Mouse (Mus musculus) large intestine, adult 2 months (tissue): Measurements from ENCODE around the gene Wipf3. TPM values are rescaled to one million over a fixed set of nuclear protein-coding genes. Genes with fewer than 3 reads are reported as not detected.

Experiments used
- DNase-seq: peaks from one replicate; pipeline ENCODE4 v3.0.0-alpha.2; 2012; ENCODE audit warnings: low read depth, low spot score
- WGBS: fragments of 180-500 bp; shearing (Covaris S2); methylation state at CpG from one replicate; pipeline ENCODE4 v1.1.7; 2018; 5-methylcytosine and 5-hydroxymethylcytosine counted together
- polyA plus RNA-seq: library from polyadenylated mRNA; depleted of rRNA; stranded (reverse); fragments of >200 nt; gene quantifications from 2 replicates; pipeline ENCODE4 v1.2.3, GENCODE M21; 2012

Wipf3 gene
- polyA plus RNA-seq, 1 experiment: 5.3 TPM

GRCm38 (mm10) chr6:54509264-54509663, 79.9 kb downstream of the Wipf3 start:
- 90% methylated on average over 13 of the region's 13 CpGs for WGBS

GRCm38 (mm10) chr6:54512256-54512655, 82.9 kb downstream of the Wipf3 start:
- WGBS: 52% methylated on average over 2 of the region's 2 CpGs

More at GRCm38 (mm10) chr6:54509264-54509663, 79.9 kb downstream of the Wipf3 start:
- no peak for DNase-seq

GRCm38 (mm10) chr6:54516512-54517134, 87.2 kb downstream of the Wipf3 start:
- no peak for DNase-seq
- WGBS: 88% methylated on average over 2 of the region's 2 CpGs

More at GRCm38 (mm10) chr6:54512256-54512655, 82.9 kb downstream of the Wipf3 start:
- DNase-seq: no peak

DNA sequence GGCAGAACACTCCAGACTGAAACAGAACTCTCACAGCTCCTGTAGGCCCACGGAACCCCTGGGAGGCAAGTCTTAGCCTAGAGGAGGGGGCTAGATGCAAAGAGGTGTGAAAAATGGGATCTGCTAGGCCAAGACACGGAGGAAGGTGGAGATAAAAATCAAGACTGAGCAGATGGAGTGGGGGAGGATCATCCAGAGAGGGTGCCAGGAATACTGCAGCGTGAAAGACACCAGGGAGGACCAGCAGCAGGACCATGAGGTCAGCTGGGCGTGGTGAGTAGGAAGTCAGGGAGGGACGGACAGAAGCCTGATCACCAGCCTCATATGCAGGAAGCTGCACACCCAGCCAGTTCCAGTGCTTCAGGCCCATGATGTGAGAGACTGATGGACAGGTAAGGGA, 89.4 kb downstream of the Wipf3 start:
- no peak for DNase-seq
- 51% methylated on average over 5 of the region's 5 CpGs for WGBS

DNA sequence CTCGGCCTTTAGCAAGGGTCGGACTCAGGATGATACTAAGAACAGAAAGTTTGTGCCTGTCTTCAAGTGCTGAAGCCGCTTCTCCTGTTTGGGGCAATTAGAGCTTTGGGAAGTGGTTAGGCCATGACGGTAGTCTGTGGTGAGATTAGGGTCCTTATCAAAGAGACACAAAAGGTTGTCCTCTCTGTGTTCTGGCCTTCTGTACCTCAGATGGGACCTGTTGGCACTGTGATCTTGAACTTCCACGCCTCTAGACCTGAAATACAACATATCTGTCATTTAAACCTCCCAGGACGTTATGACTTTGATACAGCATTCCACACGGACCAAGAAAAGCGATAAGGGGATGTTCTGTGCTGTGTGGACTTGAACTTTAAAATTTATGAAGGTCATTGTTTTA, 99.3 kb downstream of the Wipf3 start:
- WGBS: 79% methylated on average over 8 of the region's 8 CpGs
- no peak for DNase-seq

GRCm38 (mm10) chr6:54530182-54530581, 100.8 kb downstream of the Wipf3 start:
- 86% methylated on average over 2 of the region's 2 CpGs for WGBS

DNA sequence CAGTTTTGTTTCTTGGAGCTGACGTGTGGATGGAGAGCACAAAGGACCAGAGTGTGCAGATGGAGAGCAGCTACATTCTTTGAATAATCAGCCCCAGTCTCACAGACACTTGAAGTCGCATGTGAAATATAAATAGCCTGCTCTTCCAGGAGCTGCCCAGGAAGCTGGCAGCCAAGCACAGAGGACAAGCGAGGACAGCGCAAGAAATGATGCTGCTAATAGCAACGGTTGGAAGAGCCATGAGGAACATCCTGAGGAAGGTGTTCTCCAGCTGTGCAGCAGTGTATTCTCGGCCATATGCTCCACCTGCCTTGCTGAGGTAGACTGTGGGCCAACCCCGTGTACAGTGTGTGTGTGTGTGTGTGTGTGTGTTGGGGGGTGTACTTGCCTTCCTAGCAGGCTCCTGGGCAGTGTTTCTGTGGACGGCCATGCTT, 101.7 kb downstream of the Wipf3 start:
- 50% methylated on average over 8 of the region's 8 CpGs for WGBS
- no peak for DNase-seq

More at GRCm38 (mm10) chr6:54530182-54530581, 100.8 kb downstream of the Wipf3 start:
- DNase-seq: no peak

DNA sequence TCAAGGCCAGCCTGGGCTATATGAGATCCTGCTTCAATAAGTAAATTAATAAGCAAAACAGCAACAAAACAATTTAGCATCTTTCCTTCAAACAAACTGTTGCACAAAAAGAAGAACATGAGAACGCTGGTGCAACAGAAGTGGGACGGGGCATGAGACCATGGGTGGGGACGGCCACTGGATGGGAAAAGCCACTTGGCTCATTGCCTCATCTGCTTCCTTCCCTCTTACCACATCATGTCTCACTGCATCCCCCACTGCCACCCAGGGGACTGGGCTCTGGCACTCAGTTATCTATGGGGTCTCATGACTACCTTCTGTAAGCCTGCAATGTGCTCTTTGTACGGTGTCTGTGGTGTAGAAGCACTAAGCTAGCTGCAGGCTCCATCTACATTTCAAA, 106.1 kb downstream of the Wipf3 start:
- WGBS: 88% methylated on average over 4 of the region's 4 CpGs
- DNase-seq: no peak

- DNase-seq: no peak
- WGBS: 75% methylated on average over 7 of the region's 7 CpGs
These were observed 107.7 kb downstream of the Wipf3 start for GRCm38 (mm10) chr6:54537053-54537452.

GRCm38 (mm10) chr6:54538773-54539173, 109.4 kb downstream of the Wipf3 start:
- no peak for DNase-seq
- WGBS: 62% methylated on average over 3 of the region's 3 CpGs

DNA sequence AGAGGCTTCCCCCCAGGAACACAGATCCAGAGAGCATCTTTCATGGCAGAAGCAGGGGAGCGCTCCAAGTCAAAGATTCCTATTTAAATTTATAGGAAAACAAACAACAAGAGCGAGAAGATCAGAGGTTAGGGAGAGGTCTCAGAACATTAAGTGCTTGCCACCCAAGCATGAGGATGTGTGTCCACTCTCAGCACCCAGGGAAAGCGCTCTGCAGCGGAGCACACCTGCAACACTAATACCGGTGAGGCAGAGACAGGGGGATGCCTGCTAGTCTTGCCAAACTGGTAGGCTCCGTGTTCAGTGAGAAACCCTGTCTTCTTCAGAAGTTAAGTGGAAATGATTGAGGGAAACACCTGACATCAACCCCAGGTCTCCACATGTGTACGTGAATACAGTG, 110.0 kb downstream of the Wipf3 start:
- 91% methylated on average over 7 of the region's 7 CpGs for WGBS

GRCm38 (mm10) chr6:54540252-54540887, 111.0 kb downstream of the Wipf3 start:
- no peak for DNase-seq
- WGBS: 64% methylated on average over 9 of the region's 9 CpGs

More for the DNA sequence above, 110.0 kb downstream of the Wipf3 start:
- DNase-seq: no peak

- 86% methylated on average over 7 of the region's 7 CpGs for WGBS
- DNase-seq: no peak
These were observed 113.4 kb downstream of the Wipf3 start for GRCm38 (mm10) chr6:54542836-54543235.

- 75% methylated on average over 2 of the region's 2 CpGs for WGBS
- DNase-seq: no peak
These were observed 114.2 kb downstream of the Wipf3 start for GRCm38 (mm10) chr6:54543646-54544045.

GRCm38 (mm10) chr6:54548314-54549019, 119.1 kb downstream of the Wipf3 start:
- 37% methylated on average over 13 of the region's 13 CpGs for WGBS
- DNase-seq: no peak

DNA sequence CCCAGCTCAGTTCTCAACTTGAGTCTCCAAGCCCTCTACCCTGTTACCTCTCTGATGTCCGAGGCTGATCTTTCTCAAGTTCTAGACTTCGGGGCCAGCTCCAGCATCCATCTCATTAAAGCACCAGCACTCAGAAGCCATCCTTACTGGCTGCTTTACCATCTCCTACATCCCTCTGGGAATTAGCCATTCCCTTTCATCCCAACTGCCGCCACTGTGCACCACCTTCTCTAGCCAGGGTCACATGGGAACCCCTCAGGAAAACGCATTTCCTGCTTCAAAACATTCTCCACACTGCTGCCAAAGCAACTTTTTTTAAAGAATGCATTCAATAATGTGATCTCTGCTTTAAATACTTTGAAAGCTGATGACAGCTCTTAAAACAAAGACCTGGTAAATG, 119.9 kb downstream of the Wipf3 start:
- DNase-seq: no peak
- WGBS: 71% methylated on average over 4 of the region's 4 CpGs

DNA sequence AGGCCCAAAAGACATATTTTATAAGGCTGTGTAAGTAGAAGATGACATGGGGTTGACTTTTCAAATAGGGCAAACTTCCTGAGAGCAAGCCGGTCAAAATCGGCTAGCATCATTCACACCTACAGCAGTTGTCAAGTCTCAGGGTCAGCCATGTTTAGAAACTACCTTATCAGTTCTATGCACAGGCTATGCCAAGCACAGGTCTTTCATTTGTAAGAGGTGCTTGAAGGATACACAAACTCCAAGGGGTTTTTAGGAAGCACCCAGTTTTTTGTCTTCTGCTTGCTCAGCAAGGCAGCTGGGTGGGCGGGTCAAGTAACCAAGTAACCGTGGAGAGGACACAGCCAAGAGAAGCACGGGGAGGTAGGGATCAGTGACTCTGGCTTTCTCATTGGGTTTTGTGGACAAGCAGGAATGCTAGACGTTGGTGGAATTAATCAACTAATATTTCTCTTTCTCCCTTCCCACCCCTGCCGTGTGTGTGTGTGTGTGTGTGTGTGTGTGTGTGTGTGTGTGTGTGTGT, 121.5 kb downstream of the Wipf3 start:
- whole genome bisulfite sequencing: 55% methylated on average over 7 of the region's 7 CpGs
- DNase-seq: no peak

GRCm38 (mm10) chr6:54552721-54553413, 123.5 kb downstream of the Wipf3 start:
- DNase-seq: no peak
- WGBS: 85% methylated on average over 9 of the region's 9 CpGs
